1 mouse cellular context compared by ENCODE assay signal in genomic region chr11:120820546-120820945, GRCm38 (mm10).
TF ChIP-seq lines count a peak whose summit lies in the region.

No protein-coding gene starts in this region.

TF ChIP-seq in MEL, 35 proteins besides CTCF, POLR2A, EP300 and RAD21:
- TF ChIP-seq MAX (IDR thresholded peaks at IDR 0.05; ENCODE audit: low read length) (no peak), USF2 (IDR thresholded peaks at IDR 0.05; ENCODE audit: borderline replicate concordance in 1 of 2, insufficient read depth in 1 of 2, low read depth in 1 of 2, low read length in 2 of 2) (no peak)
